Mouse (Mus musculus): ENCODE results near the gene Itgb5. TPM values are rescaled to one million over a fixed set of nuclear protein-coding genes. Genes with fewer than 3 reads are reported as not detected.
A peak's percentile ranks its signal among the peaks of the same experiment; 100 is the strongest.

Itgb5 gene
- polyA plus RNA-seq, 2 experiments, result 108 to 117 TPM

- Histone ChIP-seq H3K9me3 (ENCODE audit: control insufficient read depth, low read length) (no peaks in the 10 kb centered on the region), H3K27me3 (ENCODE audit: control insufficient read depth, insufficient read depth, low read length) (no peaks in the 10 kb centered on the region), H3K4me1 (ENCODE audit: control insufficient read depth, insufficient read depth, low read length) (no peaks in the 10 kb centered on the region), H3K27ac (replicated peaks; ENCODE audit: low read depth, low read length) (no peak overlapping the region), H3K36me3 (ENCODE audit: control insufficient read depth, insufficient read depth, low read length) (peaks cover 61% of the 10 kb centered on the region), H3K4me3 (replicated peaks; ENCODE audit: low read length) (no peak overlapping the region), H3K4me2 (replicated peaks; ENCODE audit: low read depth, low read length, severe bottlenecking) (no peak overlapping the region), H3K9ac (ENCODE audit: low read depth, low read length, severe bottlenecking) (no peak overlapping the region)
- no peak for TF ChIP-seq POLR2A (IDR thresholded peaks at IDR 0.05; ENCODE audit: borderline replicate concordance, extremely low read depth, insufficient read depth, insufficient read length)
- peak; percentile 59; the same call in 1 of the 2 replicates for ATAC-seq (ENCODE audit: low FRiP score, low read depth)
- 26% methylated on average over 4 of the region's 4 CpGs for WGBS
- peak; percentile 84 for DNase-seq (ENCODE audit: low spot score)
Observed at GRCm38 (mm10) chr16:33950830-33951229, 121.4 kb downstream of the Itgb5 start.

GRCm38 (mm10) chr16:33953008-33953407, 123.5 kb downstream of the Itgb5 start:
- no peak for DNase-seq (ENCODE audit: low spot score)

GRCm38 (mm10) chr16:33954793-33955192, 125.3 kb downstream of the Itgb5 start:
- Histone ChIP-seq H3K27me3 (ENCODE audit: control insufficient read depth, insufficient read depth, low read length) (no peaks in the 10 kb centered on the region), H3K27ac (replicated peaks; ENCODE audit: low read depth, low read length) (no peak overlapping the region), H3K36me3 (ENCODE audit: control insufficient read depth, insufficient read depth, low read length) (peaks cover 69% of the 10 kb centered on the region), H3K9me3 (ENCODE audit: control insufficient read depth, low read length) (no peaks in the 10 kb centered on the region), H3K4me3 (replicated peaks; ENCODE audit: low read length) (no peak overlapping the region), H3K9ac (ENCODE audit: low read depth, low read length, severe bottlenecking) (no peak overlapping the region), H3K4me1 (ENCODE audit: control insufficient read depth, insufficient read depth, low read length) (no peaks in the 10 kb centered on the region), H3K4me2 (replicated peaks; ENCODE audit: low read depth, low read length, severe bottlenecking) (no peak overlapping the region)
- no peak for ATAC-seq (ENCODE audit: low FRiP score, low read depth)
- TF ChIP-seq POLR2A (IDR thresholded peaks at IDR 0.05; ENCODE audit: borderline replicate concordance, extremely low read depth, insufficient read depth, insufficient read length), result no peak
- no peak for DNase-seq (ENCODE audit: low spot score)
- 85% methylated on average over 1 of the region's 1 CpGs for WGBS

More at GRCm38 (mm10) chr16:33953008-33953407, 123.5 kb downstream of the Itgb5 start:
- Histone ChIP-seq H3K9ac (ENCODE audit: low read depth, low read length, severe bottlenecking) (no peak overlapping the region), H3K36me3 (ENCODE audit: control insufficient read depth, insufficient read depth, low read length) (peaks cover 68% of the 10 kb centered on the region), H3K27ac (replicated peaks; ENCODE audit: low read depth, low read length) (no peak overlapping the region), H3K27me3 (ENCODE audit: control insufficient read depth, insufficient read depth, low read length) (no peaks in the 10 kb centered on the region), H3K4me3 (replicated peaks; ENCODE audit: low read length) (no peak overlapping the region), H3K4me1 (ENCODE audit: control insufficient read depth, insufficient read depth, low read length) (no peaks in the 10 kb centered on the region), H3K4me2 (replicated peaks; ENCODE audit: low read depth, low read length, severe bottlenecking) (no peak overlapping the region), H3K9me3 (ENCODE audit: control insufficient read depth, low read length) (no peaks in the 10 kb centered on the region)
- no peak for ATAC-seq (ENCODE audit: low FRiP score, low read depth)
- 85% methylated on average over 4 of the region's 4 CpGs for WGBS
- no peak for TF ChIP-seq POLR2A (IDR thresholded peaks at IDR 0.05; ENCODE audit: borderline replicate concordance, extremely low read depth, insufficient read depth, insufficient read length)

- Histone ChIP-seq H3K36me3 (ENCODE audit: control insufficient read depth, insufficient read depth, low read length) (peaks cover 49% of the 10 kb centered on the region), H3K27ac (replicated peaks; ENCODE audit: low read depth, low read length) (no peak overlapping the region), H3K4me2 (replicated peaks; ENCODE audit: low read depth, low read length, severe bottlenecking) (no peak overlapping the region), H3K27me3 (ENCODE audit: control insufficient read depth, insufficient read depth, low read length) (no peaks in the 10 kb centered on the region), H3K4me1 (ENCODE audit: control insufficient read depth, insufficient read depth, low read length) (peaks cover 11% of the 10 kb centered on the region), H3K9ac (ENCODE audit: low read depth, low read length, severe bottlenecking) (no peak overlapping the region), H3K4me3 (replicated peaks; ENCODE audit: low read length) (no peak overlapping the region), H3K9me3 (ENCODE audit: control insufficient read depth, low read length) (no peaks in the 10 kb centered on the region)
- no peak for TF ChIP-seq POLR2A (IDR thresholded peaks at IDR 0.05; ENCODE audit: borderline replicate concordance, extremely low read depth, insufficient read depth, insufficient read length)
- ATAC-seq (ENCODE audit: low FRiP score, low read depth) (no peak), DNase-seq (ENCODE audit: low spot score) (no peak)
- 88% methylated on average over 6 of the region's 6 CpGs for WGBS
Observed at GRCm38 (mm10) chr16:33963509-33963908, 134.0 kb downstream of the Itgb5 start.

DNA sequence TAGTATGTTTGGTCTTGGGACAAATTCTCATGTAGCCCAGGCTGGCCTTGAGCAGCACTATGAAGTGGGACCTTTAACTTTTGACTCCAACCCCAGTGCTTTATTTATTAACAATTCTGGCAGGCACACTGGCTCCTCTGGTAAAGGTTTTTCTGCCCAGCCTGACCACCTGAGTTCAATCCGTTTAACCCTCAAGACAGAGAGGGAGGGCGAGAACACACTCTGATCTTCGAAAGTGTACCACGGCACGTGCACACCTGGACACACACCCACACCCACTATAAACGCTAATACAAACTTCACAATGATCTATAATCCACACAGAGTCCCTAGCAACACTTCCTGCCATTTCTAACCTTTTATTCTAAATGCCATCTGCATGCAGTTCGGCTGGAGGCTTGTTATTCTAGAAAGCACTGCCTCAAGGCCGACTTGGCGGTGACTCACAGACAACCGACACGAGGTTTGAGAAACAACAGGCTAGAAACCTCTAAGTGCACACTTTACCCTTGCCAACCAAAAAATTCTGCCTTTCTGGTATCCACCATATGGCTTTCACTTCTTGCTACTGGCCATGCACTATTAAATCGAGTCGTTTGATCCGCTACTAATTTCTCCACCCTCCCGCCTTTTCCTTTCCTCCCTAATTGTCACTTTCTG, 136.5 kb downstream of the Itgb5 start:
- Histone ChIP-seq H3K9ac (ENCODE audit: low read depth, low read length, severe bottlenecking) (peak overlapping the region; percentile 74), H3K4me2 (replicated peaks; ENCODE audit: low read depth, low read length, severe bottlenecking) (peak overlapping the region; percentile 57), H3K4me1 (ENCODE audit: control insufficient read depth, insufficient read depth, low read length) (peaks cover 11% of the 10 kb centered on the region), H3K27ac (replicated peaks; ENCODE audit: low read depth, low read length) (peak overlapping the region; percentile 61), H3K4me3 (replicated peaks; ENCODE audit: low read length) (peak overlapping the region; percentile 68), H3K27me3 (ENCODE audit: control insufficient read depth, insufficient read depth, low read length) (no peaks in the 10 kb centered on the region), H3K9me3 (ENCODE audit: control insufficient read depth, low read length) (no peaks in the 10 kb centered on the region), H3K36me3 (ENCODE audit: control insufficient read depth, insufficient read depth, low read length) (peaks cover 25% of the 10 kb centered on the region)
- WGBS, result 7% methylated on average over 15 of the region's 15 CpGs
- DNase-seq (ENCODE audit: low spot score) (no peak), ATAC-seq (ENCODE audit: low FRiP score, low read depth) (0 out of 2 replicates have a peak, but pooled peaks have one; percentile 4)
- TF ChIP-seq POLR2A (IDR thresholded peaks at IDR 0.05; ENCODE audit: borderline replicate concordance, extremely low read depth, insufficient read depth, insufficient read length), result no peak
